Mouse (Mus musculus) layer of hippocampus, adult 8-10 months (tissue): ENCODE results near the gene Taldo1. TPM values are rescaled to one million over a fixed set of nuclear protein-coding genes. Genes with fewer than 3 reads are reported as not detected.

ENCODE experiments used
- DNase-seq, 2 experiments: peaks; one replicate each; pipeline ENCODE4 v3.0.0; 2022; ENCODE audit warnings: low spot score in 2 of 2
- total RNA-seq, 4 experiments: library from RNA; stranded (reverse); gene quantifications; 2 replicates each; pipeline ENCODE4 v1.2.4; 2022

Gene Taldo1
- total RNA-seq, 4 experiments from 2014 or later = 107 to 127 (median 116) TPM

- no peak for DNase-seq
Observed at GRCm38 (mm10) chr7:141420030-141420702, 28.2 kb downstream of the Taldo1 start.

- no peak for DNase-seq
Observed at GRCm38 (mm10) chr7:141423811-141424210, 31.8 kb downstream of the Taldo1 start.

DNA sequence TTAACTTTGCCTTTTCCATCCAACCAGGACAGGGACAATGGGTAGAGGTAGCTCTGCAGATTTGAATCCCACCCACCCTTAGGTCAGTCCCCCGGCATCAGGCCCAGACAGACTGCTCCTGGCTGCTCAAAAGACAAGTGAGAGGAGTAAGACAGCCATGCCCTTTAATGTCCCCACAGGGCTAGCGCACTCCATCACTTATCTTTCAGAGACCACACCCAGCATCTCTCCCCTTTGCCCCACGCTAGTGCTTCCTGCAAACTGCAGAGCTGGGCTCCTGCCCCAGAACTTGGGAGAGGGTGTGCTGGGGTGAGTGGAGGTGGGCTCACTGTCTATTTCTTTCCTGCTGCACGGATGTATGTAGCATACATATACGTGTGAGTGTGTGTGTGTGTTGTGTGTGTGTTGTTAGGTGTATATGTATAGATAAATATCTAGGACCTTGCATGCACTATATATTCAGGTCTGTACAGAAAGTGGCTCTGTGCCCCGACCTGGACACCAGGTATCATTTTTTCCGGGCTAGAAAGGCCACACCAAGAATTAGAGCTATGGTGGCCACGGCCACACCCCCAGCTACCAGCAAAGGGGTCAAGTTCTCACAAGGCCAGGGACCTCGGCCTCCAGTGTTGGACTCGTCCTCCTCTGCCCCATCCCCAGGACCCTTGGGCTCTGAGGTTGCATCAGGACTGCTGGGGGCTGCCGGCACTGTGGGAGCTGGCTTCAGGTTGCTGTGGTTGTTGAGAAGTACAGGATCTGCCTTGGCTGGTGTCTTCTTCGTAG lies 35.1 kb downstream of the Taldo1 start:
- DNase-seq = no peak

DNA sequence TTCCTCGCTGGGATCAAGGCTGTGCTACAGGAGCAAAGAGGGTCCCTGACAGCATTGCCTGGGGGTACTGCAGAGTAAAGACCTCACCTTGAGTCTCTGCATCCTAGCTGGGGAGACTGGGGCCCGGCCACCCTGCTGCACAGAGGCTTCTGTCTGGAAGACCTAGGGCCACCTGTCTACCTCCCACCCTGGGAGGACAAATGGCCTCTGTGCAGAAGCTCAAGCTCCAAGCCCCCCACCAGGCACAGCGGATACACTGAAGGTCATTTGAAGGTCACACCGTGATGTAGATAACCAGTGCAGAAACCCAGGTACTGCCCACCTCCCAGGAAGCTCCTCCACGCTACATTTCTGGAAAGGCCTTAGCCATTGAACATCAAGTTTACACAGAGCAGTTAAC lies 36.7 kb downstream of the Taldo1 start:
- DNase-seq = no peak

DNA sequence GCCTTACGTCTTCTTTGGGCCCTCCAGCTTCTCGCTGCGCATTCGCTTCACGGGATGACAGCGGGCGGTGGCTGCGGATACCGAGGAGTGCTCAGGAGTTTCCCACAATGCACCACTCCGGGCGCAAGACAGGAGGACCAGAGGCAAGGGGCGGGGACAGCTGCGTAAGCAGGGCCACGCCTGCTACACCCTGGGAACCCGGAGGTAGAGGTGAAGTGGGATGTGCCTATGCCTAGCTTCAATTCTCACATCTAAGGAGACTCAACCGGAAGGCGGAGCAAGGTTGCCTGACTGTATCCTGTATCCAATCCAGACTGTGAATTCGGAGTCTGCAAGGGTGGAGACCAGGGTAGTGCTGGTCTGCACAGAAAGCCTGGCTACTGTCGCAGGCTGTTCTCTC lies 37.3 kb downstream of the Taldo1 start, which contains the start of gene Cend1:
TSS of gene Cend1 (minus strand) at position 182 of the 400 bp plus-strand sequence.
- peak; percentile 90 to 92 for DNase-seq

DNA sequence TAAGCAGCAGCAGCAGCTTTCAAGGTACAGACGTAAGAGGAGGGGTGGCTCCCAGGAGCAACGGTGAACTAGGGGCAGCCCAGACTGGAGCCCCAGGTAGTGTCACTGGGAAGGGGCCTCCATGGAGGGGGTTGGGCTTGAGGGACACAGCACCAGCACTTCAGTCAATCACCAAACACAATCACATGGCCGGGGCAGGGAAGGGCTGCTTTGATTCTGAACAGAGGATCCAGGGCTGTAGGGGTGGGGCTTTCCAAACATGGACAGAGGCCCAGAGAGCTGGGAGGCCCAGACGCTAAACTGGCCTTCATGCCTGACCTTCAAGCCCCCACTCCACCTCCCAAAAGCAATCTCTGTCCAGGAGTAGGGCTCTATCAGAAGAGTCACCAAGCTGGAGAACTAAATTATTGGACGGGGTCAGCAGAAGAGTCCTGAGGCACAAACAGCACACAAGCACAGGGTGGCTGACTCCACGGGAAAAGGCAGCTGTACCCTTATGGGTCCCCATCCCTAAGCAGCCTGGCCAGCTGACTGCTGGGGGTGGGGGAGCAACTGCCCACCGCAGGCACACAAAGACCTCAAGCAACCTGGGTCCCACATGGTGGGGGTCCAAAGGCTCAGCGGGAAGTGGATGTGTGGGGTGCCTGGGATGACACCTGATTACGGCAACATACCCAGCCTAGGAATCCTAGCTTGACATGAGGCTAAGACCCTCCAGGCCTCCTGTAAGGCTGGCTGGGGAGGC lies 38.0 kb downstream of the Taldo1 start:
- DNase-seq = no peak

GRCm38 (mm10) chr7:141430585-141431240 lies 38.7 kb downstream of the Taldo1 start:
- no peak for DNase-seq

DNA sequence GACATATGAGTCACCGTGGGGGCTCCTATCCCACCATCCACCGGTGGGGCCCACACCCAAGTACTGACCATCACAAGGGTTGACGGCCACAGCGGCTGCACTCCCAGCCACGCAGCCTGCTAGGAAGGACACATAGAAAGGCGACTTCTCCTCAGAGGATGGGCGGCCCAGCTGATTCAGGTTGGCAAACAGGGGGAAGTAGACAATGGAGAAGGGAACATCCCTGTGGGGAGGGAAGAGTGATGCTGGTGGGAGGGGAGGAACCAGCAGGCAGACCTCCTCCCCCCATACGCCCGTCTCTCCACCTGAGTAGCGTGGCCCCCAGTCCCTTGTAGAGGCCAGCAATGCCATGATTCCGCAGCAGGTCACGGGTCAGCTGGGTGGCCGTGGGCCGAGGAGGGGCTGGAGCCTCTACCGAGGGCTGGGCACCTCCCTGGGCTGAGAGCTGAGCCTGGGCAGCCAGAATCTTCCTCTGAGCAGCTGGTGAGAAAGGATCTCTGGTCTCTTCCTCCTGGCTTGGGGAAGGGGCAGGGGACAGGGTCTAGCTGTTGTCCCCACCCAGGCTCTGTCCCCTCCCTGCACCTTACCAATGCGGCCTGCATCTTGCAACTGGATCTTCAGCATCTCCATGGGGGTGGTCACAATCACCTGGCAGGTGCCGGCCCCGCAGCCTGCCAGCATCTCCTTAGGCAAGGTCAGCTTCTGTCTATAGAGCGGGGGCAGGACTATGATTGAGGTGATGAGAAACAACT lies 39.6 kb downstream of the Taldo1 start:
- no peak for DNase-seq

DNA sequence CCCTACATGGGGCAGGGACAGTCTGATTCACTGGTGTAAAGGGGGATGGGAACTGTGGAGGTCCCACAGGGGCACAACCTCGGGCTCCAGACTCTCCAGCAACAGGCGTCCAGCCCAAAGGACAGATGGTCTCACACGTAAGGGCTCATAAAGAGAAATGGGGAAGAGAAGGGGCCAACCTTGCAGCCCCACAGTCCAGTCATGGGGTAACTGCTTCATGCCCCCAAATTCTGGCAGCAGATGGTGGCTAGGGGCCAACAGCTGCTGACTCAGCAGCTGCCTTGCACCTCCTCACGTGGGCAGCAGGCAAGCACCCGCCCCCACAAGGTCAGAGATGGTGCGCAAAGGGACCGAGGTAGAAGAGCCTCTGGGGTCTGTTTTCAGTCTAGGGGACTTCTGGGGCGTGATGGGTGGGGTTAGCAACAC lies 40.2 kb downstream of the Taldo1 start:
- DNase-seq = no peak

DNA sequence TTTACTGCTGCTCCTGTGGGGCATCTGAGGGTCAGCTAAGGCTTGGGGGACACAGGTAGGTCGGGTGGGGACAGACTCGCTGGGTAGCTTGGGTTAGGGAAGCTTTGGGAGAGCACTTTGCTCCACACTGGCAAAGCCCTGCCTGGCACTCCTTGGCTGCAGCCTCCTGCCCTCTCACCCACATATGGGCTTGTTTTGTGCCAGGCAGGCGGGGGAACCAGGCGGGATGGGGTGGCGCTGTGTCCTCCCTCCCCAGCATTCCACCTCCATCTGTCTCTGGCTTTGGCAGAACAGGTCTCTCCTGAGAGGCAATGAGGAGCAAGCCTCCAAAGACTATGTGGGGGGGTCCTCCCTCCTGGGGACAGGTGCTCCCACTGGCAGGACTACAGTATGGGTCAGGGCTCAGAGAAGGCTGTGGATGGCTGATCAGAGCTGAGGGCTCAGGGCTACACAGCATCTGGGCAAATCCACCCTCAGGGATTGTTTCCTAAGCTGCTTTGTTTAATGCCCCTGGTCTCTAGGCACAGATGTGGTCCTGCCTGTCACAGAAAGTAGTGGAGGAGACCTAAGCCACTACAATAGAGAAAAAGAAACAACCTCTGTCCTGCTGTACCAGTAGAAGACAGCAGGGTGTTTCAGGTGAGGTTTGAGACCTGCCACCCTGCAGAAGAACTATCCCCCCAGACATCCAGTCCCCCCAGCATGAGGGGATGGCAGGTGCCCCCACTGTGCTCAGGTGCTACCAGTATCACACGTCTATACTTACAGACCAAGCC lies 40.9 kb downstream of the Taldo1 start:
- no peak for DNase-seq

DNA sequence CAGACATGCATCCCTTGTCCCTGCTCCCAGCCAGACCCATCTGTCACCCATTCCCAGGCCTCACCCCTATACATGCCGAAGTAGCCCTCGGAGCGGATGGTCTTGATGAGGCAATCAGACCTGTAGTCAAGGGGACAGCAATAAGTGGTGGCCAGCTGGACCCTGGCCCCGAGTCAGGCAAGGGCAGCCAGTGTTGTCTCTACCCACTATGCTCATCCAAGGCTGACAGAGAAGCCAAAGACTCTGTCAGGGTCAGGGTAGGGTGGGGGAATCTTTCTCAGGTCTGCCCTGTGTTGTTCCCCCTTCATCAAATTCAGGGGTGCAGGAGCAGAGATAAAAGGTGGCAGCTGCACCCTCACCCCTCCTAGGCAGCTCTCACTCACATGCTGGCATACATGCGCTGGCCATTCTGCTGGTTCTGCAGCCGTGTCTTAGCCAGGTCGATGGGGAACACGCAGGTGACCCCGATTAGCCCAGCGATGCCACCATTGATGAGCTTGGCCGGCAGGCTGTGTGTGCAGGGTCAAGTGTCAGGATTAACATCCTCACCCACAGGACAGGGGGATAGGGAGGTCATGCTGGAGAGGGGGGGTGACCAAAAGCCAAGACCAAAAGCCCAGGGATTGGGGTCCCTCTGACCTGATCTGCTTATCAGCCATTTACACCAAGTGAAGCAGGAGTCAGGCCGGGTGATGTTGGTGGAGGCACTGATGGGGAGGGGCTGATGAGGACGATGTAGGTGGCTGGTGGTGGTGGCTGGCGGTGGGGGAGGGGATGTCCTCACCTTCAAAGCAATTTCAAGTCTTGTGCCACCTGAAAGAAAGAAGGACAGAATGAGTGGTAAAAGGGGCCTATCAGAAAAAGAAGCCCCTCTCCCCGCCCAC lies 41.8 kb downstream of the Taldo1 start:
- DNase-seq = peak in 1 of 2 experiments; percentile 43

DNA sequence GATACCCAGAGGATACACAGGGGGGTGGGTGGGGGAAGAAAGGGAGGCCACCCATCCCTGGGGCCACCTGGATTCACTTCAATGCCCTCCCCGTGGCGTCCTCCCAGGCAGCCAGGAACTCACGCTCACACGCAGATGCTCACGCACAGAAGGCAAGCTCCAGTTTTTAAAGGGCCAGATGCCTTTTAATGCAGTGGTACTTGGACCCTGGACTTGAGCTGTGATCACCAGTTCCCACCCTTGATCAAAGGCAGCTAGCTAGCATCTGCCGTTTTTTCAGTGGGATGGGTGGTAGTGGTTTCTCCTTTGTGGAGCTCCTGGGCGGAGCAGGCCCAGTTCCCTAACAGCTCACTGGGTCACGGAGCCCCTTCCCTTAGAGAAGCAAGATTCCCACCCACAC lies 42.5 kb downstream of the Taldo1 start:
- DNase-seq = peak; percentile 67

- DNase-seq = no peak
Observed at GRCm38 (mm10) chr7:141435129-141435855, 43.3 kb downstream of the Taldo1 start.

DNA sequence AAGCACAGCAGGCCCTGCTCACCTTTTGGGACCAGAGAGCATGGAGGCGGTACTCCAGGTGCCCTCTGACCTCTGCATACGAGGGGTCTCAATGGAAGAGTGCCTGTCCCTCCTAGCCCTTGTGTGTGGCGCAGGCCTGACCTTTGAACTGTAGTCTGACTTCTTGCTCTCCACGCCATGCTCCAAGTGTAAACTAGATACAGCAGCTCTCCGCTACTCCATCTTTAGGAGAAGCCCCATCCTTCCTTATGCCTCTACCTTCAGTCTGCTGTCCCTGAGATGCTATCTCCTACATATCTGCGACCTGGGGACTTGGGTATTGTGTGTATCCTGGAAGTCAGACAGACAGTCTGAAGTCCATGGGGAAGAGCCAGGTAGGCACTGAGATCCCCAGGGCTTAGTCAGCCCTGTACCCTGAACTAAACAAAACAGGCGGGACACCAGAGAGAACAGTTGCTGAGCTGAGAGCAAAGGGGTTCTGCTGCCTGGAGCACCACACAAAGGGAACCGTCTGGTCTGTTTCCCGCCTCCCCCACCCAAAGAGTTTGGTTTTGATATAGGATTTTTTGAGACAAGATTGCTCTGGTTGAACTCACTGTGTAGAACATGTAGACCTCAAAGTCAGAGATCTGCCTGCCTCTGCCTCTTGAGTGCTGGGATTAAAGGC lies 44.0 kb downstream of the Taldo1 start:
- no peak for DNase-seq

GRCm38 (mm10) chr7:141436523-141436892 lies 44.5 kb downstream of the Taldo1 start:
- DNase-seq = no peak

GRCm38 (mm10) chr7:141437178-141438120 lies 45.5 kb downstream of the Taldo1 start, which contains the start of gene Slc25a22:
Gene Slc25a22, minus strand, starts transcription at chr7:141437892.
- peak; percentile 33 to 76 for DNase-seq
